Mouse (Mus musculus) lung, postnatal 10 days (tissue): Measurements from ENCODE around the gene Prrc2b.

Experiments used
- DNase-seq: peaks from one replicate; pipeline ENCODE4 v3.0.0; 2021

The Prrc2b gene

DNA sequence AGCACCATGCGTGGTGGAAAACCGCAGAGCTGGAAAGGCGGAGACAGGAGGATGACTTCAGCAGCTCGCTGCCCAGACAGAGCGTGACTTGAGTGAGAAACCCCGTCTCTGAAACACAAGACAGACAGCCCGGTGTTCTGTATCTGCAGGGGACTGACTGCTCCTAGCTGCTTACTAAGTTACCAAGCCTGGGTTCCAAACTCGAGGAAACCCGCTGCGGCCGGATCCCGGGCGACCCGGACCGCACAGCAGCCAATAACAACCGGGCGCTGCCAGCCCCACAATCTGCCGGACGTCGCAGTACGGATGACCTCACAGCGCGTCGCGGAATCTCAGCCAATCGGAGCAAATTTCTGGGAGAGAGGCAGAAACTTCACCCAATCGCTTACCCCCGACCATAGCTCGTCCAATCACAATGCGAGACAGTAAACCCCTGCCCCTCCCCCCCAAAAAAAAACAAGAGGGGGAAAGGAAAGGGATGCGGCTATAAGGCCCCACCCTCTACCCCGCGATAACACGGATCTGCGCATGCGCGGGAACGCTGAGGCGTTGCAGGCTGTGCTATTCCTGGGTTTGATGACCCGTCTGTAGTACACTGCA lies 13.1 kb upstream of the Prrc2b start:
- DNase-seq, result peak; percentile 99

DNA sequence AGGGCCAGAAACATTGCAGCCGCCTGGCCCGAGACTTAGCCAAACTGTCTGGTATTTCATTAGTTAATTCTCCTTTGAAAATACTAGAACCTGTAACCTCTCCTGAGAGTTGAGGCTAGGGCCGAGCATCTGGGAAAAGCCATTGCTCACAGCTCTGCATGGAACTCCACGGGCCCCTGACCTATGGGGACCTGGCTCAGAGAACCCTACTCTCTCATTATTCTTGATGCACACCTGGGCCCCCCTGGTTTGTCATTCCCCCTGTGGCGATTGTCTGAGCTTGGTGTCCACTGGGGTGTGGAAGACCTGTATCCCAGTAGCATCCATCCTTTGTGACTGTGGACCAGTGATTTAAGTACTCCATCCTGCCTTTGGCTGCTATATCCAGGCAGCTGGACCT lies 11.5 kb upstream of the Prrc2b start:
- no peak for DNase-seq

- peak; percentile 37 for DNase-seq
Observed at GRCm38 (mm10) chr2:32140498-32140934, 10.4 kb upstream of the Prrc2b start.

DNA sequence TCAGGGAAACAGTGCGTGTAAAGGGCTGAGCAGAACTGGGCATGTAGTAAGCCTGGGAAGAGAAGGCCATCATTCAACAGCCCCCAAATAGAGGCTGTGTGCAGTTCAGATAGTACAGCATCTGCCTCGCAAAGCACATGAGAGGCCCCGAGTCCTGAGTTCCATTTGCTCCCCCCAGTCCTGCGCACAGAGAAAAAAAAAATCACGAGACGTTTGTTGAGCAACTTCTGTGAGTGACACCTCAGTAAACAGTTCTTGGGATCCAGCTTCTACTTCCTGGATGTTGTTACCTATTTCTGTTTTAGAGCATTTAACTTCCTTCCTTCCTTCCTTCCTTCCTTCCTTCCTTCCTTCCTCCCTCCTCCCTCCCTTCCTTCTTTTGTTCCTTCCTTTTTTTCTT lies 9.3 kb upstream of the Prrc2b start:
- DNase-seq, result no peak

DNA sequence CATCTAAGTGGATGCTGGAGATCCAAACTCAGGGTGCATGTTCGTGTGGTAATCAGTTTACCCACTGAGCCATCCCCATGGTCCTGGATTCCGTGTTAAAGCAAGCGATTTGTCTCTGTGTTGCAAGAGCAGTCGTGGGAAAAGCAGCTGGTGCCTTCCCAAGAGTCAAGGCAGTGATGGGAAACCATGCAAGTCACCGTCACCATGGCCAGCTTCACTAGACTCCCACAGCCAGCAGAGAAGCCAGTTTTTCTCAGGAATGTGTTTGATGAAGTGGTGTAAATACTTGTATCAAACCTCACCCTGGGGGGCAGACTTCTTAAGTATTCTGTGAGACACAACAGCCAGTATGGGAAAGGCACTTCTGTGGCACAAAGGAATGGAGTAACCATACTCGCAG lies 8.5 kb upstream of the Prrc2b start:
- peak; percentile 34 for DNase-seq

DNA sequence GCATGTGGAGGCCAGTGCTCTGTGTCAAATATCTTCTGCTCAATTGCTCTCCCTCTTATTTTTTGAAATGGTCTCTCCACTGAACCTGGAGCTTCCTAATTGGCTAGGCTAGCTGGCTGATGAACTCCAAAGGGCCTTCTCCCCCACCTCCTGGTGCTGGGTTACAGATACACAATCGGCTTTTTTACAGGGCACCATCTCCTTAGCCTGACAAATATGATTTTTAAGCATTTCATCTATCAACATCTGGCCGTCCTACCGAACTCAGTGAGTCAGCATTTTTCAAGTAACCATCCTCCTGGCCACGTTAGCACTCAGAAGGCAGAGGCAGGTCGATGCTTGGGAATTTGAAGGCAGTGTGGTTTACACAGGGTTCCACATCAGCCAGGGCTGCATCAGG lies 6.2 kb upstream of the Prrc2b start:
- DNase-seq, result no peak

DNA sequence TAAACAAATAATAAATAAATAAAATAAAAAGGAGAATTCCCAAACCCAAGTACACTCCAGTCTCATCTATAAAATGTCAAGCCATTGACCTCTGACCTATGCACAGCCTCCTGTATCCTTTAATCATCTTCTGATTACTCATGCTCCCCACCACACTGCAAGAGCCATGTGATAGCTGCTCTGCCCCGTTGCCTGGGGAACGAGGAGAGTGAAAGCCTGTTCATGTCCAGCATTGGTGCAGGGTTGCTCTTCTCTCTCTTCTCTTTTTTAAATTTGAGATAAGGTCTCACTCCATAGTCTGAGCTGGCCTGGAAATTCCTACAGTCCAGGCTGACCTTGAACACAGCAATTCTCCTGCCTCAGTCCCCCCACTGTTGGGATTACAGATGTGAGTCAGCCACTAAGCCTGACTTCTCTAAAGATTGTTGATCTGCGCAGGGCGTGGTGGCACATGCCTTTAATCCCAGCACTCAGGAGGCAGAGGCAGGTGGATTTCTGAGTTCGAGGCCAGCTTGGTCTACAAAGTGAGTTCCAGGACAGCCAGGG lies 4.2 kb upstream of the Prrc2b start:
- no peak for DNase-seq

GRCm38 (mm10) chr2:32150135-32150534 lies 747 bp upstream of the Prrc2b start:
- DNase-seq, result no peak

GRCm38 (mm10) chr2:32150562-32150923 lies 339 bp upstream of the Prrc2b start:
- DNase-seq, result no peak

- peak; percentile 62 for DNase-seq
Observed at GRCm38 (mm10) chr2:32151660-32152366, 931 bp downstream of the Prrc2b start.

- no peak for DNase-seq
Observed at GRCm38 (mm10) chr2:32152367-32153034, 1.6 kb downstream of the Prrc2b start.

DNA sequence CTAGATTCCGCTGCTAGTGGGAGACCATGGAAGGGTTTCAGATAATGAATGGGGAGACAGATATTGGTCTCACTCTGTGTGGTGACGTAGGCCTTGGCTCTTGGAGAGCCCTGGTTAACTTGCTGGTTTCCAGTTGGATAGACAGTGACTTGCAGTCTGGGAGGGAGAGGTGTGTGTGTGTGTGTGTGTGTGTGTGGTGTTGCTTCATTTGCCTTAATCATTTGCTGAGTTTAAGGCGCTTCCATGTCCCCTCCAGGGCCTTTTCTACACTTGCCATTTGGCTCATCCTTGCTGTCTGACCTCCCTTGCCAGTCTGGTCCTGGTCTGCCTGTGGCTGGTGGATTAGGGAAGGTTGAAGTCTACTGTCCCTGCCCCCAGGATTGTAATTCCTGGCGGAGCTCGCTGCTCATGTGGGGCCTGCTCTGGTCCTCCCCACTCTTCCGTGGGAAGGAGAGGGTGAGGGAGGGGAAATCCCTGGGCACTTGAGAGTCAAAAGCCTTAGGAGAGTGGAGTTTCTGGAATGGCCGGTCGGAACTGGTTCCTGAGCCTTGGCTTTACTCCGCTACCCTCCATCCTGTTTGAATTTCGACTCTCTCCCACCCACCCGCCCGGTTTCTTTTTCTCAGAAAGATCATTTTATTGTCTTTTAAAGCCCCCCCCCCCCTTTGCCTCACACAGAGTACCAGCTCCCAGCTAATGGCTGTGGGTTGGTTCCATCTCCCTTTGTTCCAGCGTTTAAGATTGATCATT lies 2.3 kb downstream of the Prrc2b start:
- DNase-seq, result peak; percentile 71

GRCm38 (mm10) chr2:32153791-32154119 lies 2.9 kb downstream of the Prrc2b start:
- DNase-seq, result no peak

DNA sequence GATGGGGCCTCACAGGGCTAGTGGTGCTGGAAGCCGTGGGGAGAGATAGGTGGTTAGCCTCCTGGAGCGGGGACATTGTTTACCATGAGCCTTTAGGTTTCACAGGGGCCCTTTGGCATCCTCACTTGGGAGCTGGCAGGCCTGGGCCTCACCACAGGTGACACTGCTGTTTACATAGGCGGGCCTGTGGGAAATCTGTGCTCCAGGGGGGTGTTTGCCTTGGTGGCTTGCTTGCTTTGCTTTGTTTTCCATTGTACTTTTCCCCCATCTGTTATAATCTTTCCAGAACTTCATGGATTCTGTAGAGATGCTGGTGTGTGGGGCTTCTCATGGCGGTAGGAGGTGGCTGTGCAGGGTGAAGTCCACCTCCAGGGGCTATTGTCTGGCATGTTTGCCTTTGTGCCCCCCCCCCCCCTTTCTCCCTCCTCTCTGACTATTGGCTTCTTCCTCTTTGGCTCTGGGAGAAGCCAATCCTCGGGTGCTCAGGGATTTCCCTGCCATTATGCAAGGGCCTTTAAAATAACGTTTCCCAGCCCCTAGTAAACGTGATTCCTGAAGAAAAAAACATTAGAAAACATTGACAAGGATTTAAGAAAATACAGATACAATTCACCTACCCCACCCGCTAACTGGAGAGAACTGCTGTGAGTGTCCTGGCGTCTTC lies 3.6 kb downstream of the Prrc2b start:
- peak; percentile 31 for DNase-seq

DNA sequence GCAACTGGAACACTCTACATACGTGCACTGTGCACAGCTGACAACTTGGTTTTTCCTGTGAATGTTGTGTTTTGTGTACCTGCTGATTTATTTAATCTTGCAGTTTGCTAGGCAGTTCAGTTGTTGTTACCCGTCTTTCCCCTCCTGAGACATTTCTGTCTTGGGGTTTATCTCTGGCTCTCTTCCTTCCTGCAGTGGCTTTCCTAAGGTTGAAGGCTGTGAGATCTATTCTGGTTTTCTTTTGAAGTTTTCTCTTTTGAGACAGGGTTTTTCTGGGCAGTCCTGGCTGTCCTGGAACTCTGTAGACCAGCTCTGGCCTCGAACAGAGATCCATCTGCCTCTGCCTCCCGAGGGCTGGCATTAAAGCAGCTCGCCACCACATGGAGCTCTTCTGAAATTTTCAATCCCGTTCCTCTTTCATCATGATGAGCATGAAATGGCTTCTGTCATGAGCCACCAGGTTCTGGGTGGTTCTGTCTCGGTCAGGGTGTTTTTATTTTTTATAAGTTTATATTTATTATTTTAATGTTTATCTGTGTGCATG lies 4.2 kb downstream of the Prrc2b start:
- DNase-seq, result no peak

DNA sequence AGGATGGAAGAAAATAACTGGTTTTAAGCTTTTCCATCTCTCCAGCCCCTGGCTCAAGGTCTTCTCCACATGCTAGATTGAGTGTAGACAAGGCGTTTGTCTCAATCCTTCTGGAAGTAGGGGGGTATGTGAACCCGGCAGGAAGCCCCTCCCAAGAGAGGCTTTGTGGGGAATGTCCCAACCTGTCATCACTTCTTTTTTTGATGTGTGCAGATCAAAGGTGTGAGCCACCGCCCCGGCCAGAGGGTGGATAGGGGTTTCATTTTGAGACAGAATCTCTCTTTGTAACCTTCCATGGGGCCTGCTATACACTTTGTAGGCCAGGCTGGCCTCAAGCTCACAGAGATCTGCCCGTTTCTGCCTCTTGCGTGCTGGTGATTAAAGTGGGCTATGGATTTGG lies 4.7 kb downstream of the Prrc2b start:
- DNase-seq, result no peak

- no peak for DNase-seq
Observed at GRCm38 (mm10) chr2:32156645-32157044, 5.8 kb downstream of the Prrc2b start.

DNA sequence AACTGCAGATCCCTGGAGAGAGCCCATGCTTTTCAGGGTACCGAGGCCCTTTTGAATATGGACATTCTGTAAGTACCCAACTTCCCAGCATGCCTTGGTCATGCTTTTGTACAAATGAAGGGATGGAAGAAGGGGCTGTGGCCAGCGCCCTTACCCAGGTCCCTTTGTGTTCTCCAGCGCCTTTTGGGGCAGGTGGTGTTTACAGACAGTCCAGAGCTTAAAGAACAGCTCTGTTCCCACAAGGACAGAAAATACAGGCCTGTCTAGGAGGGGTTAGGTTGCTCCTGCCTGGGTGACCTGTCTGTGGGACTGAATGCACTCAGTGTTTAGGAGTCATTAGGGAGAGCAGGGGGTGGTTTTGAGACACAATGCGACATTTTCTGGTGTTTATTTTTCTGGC lies 6.4 kb downstream of the Prrc2b start:
- no peak for DNase-seq

DNA sequence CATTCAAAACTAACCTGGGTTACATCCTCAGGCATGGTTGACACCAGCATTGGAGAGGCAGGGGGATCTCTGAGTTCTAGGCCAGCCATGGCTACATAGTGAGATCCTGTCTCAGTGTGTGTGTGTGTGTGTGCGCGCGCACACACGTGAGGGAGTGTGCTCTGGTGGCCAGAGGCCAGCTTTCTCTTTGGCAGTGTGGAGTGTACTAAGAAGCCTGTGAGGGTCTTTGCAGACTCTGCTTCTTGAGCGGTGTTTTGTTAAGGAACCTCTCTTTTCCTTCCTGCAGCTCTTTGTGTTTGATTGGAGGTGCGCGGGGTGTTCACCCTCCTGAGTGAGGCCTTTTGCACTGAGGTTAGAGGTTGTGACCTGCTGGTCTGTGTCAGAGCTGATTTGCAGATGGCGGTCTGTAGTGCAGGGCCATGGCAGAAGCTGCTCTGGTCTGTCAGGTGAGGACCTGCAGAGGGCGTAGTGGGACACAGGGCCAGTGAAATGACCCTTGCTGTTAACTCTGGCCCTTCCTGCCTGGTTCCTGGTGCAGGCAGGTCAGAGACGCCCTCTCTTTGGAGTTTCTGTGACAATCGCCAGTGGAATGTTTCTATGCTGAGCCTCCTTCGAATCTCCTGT lies 7.8 kb downstream of the Prrc2b start:
- DNase-seq, result no peak

GRCm38 (mm10) chr2:32160525-32160924 lies 9.6 kb downstream of the Prrc2b start:
- DNase-seq, result no peak

GRCm38 (mm10) chr2:32160967-32161366 lies 10.1 kb downstream of the Prrc2b start:
- DNase-seq, result no peak

DNA sequence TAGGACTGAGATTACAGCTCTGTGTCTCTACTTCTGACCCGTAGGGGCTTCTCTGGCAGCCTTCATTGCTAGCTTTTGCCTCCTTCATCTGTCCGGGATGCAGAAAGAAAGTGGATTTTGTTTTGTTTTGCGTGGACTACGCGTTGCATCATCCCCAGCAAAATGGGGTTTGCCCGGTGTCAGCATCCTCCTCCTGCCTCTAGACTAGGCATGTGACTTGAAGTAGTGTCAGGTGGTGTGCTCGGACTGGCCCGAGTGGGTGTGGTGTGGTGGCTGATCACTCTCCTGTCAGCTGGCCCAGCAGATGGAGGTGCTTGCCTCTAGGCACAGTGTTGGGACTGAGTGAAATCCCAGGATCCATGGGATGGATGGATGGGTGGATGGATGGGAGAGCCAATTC lies 11.2 kb downstream of the Prrc2b start:
- no peak for DNase-seq
